Mouse (Mus musculus) CH12.LX (cell line): ENCODE results near the gene Fgfr2.

Experiments used
- BHLHE40 ChIP-seq: IDR thresholded peaks from 2 replicates; pipeline ENCODE4 v1.6.1; 2011; ENCODE audit warnings: mild to moderate bottlenecking, low read depth, low read length, improper control_type of control experiment
- CHD1 ChIP-seq: IDR thresholded peaks from 2 replicates; pipeline ENCODE4 v1.6.1; 2012; ENCODE audit warnings: low read depth, low read length, improper control_type of control experiment, inconsistent platforms
- CTCF ChIP-seq, 2 experiments: IDR thresholded peaks in 1 of 2; conservative IDR thresholded peaks in 1 of 2; 2 replicates each; pipeline ENCODE4 v1.5.1; 2011 to 2012; ENCODE audit warnings: low read depth in 2 of 2, low read length in 2 of 2, improper control_type of control experiment in 1 of 2, inconsistent platforms in 1 of 2, mild to moderate bottlenecking in 1 of 2, moderate library complexity in 1 of 2
- EP300 ChIP-seq: IDR thresholded peaks from 2 replicates; pipeline ENCODE4 v1.6.1; 2011; ENCODE audit warnings: low read length, improper control_type of control experiment
- ETS1 ChIP-seq: conservative IDR thresholded peaks from 2 replicates; pipeline ENCODE4 v1.6.1; 2012; ENCODE audit warnings: low read depth, mild to moderate bottlenecking, inconsistent platforms, low read length, improper control_type of control experiment, moderate library complexity
- GABPA ChIP-seq: IDR thresholded peaks from 2 replicates; pipeline ENCODE4 v1.6.1; 2012; ENCODE audit warnings: low read depth, low read length, improper control_type of control experiment, inconsistent platforms; ENCODE audit not compliant: insufficient replicate concordance
- MAZ ChIP-seq: IDR thresholded peaks from 2 replicates; pipeline ENCODE4 v1.6.1; 2012; ENCODE audit warnings: low read depth, mild to moderate bottlenecking, inconsistent platforms, low read length, improper control_type of control experiment, moderate library complexity
- MYC ChIP-seq: IDR thresholded peaks from 2 replicates; pipeline ENCODE4 v1.6.1; 2011; ENCODE audit warnings: low read depth, mild to moderate bottlenecking, improper control_type of control experiment, low read length
- POLR2A ChIP-seq: IDR thresholded peaks from 2 replicates; pipeline ENCODE4 v1.6.1; 2011; ENCODE audit warnings: low read depth, mild to moderate bottlenecking, improper control_type of control experiment, low read length
- RCOR1 ChIP-seq: conservative IDR thresholded peaks from 2 replicates; pipeline ENCODE4 v1.6.1; 2012; ENCODE audit warnings: low read depth, mild to moderate bottlenecking, inconsistent platforms, low read length, improper control_type of control experiment
- TCF12 ChIP-seq: IDR thresholded peaks from 2 replicates; pipeline ENCODE4 v1.6.1; 2014; ENCODE audit warnings: low read depth, mild to moderate bottlenecking, inconsistent platforms, low read length, improper control_type of control experiment
- ZMIZ1 ChIP-seq: IDR thresholded peaks from 2 replicates; pipeline ENCODE4 v1.6.1; 2012; ENCODE audit warnings: low read depth, mild to moderate bottlenecking, inconsistent platforms, low read length, improper control_type of control experiment
- ZNF384 ChIP-seq: IDR thresholded peaks from 2 replicates; pipeline ENCODE4 v1.6.1; 2012; ENCODE audit warnings: low read depth, low read length, improper control_type of control experiment, inconsistent platforms

GRCm38 (mm10) chr7:132299661-132300210 is 823.4 kb downstream of the Fgfr2 start:
- TF ChIP-seq GABPA, result no peak
- no peak for TF ChIP-seq MYC
- no peak for TF ChIP-seq CTCF (conservative IDR thresholded peaks at IDR 0.05 in 1 of 2, IDR thresholded peaks at IDR 0.05 in 1 of 2; ENCODE audit: low read depth in 2 of 2, low read length in 2 of 2)
- TF ChIP-seq TCF12, result no peak
- TF ChIP-seq ZNF384, result no peak
- no peak for TF ChIP-seq POLR2A
- TF ChIP-seq EP300, result no peak
- no peak for TF ChIP-seq ZMIZ1
- TF ChIP-seq MAZ, result no peak
- TF ChIP-seq ETS1, result no peak
- TF ChIP-seq RCOR1, result no peak
- TF ChIP-seq BHLHE40, result no peak
- no peak for TF ChIP-seq CHD1
